Mouse (Mus musculus) megakaryocyte, adult 5-6 weeks (primary cell): Measurements from ENCODE around the gene Mgat5. TPM values are rescaled to one million over a fixed set of nuclear protein-coding genes. Genes with fewer than 3 reads are reported as not detected.
A peak's percentile ranks its signal among the peaks of the same experiment; 100 is the strongest.

Experiments
- ATAC-seq: 2 replicates; pipeline ENCODE4 v1.8.0; 2016; ENCODE audit warnings: mild to moderate bottlenecking, inconsistent platforms; ENCODE audit not compliant: poor library complexity, severe bottlenecking
- total RNA-seq, 2 experiments: library from RNA; stranded (forward) in 1 of 2; stranded (reverse) in 1 of 2; fragments of 153-499, 151-499 nt in 1 of 2; fragments of 221-1000, 200-1000 nt in 1 of 2; gene quantifications; 2 replicates each; pipeline versions ENCODE4 v1.2.3 to v1.2.4; 2015 to 2017

The Mgat5 gene
- total RNA-seq, 2 experiments from 2014 or later, result 14.4 to 15.9 TPM

- ATAC-seq, result no peak
These were observed 123.6 kb downstream of the Mgat5 start for GRCm38 (mm10) chr1:127328354-127328875.

- no peak for ATAC-seq
These were observed 125.0 kb downstream of the Mgat5 start for GRCm38 (mm10) chr1:127329810-127330209.

- ATAC-seq, result no peak
These were observed 132.9 kb downstream of the Mgat5 start for GRCm38 (mm10) chr1:127337740-127338139.

GRCm38 (mm10) chr1:127338833-127339487 lies 134.1 kb downstream of the Mgat5 start:
- ATAC-seq, result no peak

- no peak for ATAC-seq
These were observed 135.5 kb downstream of the Mgat5 start for GRCm38 (mm10) chr1:127340296-127340695.

- ATAC-seq, result peak; percentile 11; the same call in 1 of the 2 replicates
These were observed 140.1 kb downstream of the Mgat5 start for GRCm38 (mm10) chr1:127344913-127345312.

GRCm38 (mm10) chr1:127346596-127347139 lies 141.9 kb downstream of the Mgat5 start:
- ATAC-seq, result no peak

GRCm38 (mm10) chr1:127347878-127348620 lies 143.2 kb downstream of the Mgat5 start:
- no peak for ATAC-seq

- peak; percentile 17; the same call in 1 of the 2 replicates for ATAC-seq
These were observed 144.0 kb downstream of the Mgat5 start for GRCm38 (mm10) chr1:127348642-127349341.

GRCm38 (mm10) chr1:127351380-127352057 lies 146.7 kb downstream of the Mgat5 start:
- ATAC-seq, result no peak

GRCm38 (mm10) chr1:127352131-127352793 lies 147.4 kb downstream of the Mgat5 start:
- no peak for ATAC-seq

- ATAC-seq, result no peak
These were observed 148.6 kb downstream of the Mgat5 start for GRCm38 (mm10) chr1:127353408-127353807.

- no peak for ATAC-seq
These were observed 149.3 kb downstream of the Mgat5 start for GRCm38 (mm10) chr1:127354152-127354551.

GRCm38 (mm10) chr1:127355034-127355433 lies 150.2 kb downstream of the Mgat5 start:
- no peak for ATAC-seq

- peak; percentile 66 for ATAC-seq
These were observed 158.8 kb downstream of the Mgat5 start for GRCm38 (mm10) chr1:127363638-127364037.

GRCm38 (mm10) chr1:127365706-127366105 lies 160.9 kb downstream of the Mgat5 start:
- no peak for ATAC-seq

- no peak for ATAC-seq
These were observed 161.3 kb downstream of the Mgat5 start for GRCm38 (mm10) chr1:127366111-127366510.

GRCm38 (mm10) chr1:127368513-127368912 lies 163.7 kb downstream of the Mgat5 start:
- ATAC-seq, result no peak

GRCm38 (mm10) chr1:127369538-127369937 lies 164.7 kb downstream of the Mgat5 start:
- no peak for ATAC-seq

- no peak for ATAC-seq
These were observed 167.3 kb downstream of the Mgat5 start for GRCm38 (mm10) chr1:127372096-127372495.
